Mouse (Mus musculus): ENCODE measurements at regions not wholly inside any gene's neighbourhood (a gene's known extent, or its start where the extent isn't known, plus 50 kb on each side); places are given as distances from the start of the nearest gene placed in this dataset.
"Not testable (repeated sequence)": the region's sequence is repeated elsewhere in the genome, so short reads cannot be mapped to it uniquely, and the experiment has no call there.

- 41% methylated on average over 2 of the region's 2 CpGs for WGBS
- no peak overlapping the region for H3K4me2 ChIP-seq (ENCODE audit: low read depth, low read length)
- no peak overlapping the region for H3K9ac ChIP-seq (ENCODE audit: low read depth, low read length)
- no peak for ATAC-seq (ENCODE audit: low read depth)
- H3K4me3 ChIP-seq (ENCODE audit: low read depth, low read length): no peak overlapping the region
- H3K27ac ChIP-seq (replicated peaks; ENCODE audit: low read depth, low read length): no peak overlapping the region
- DNase-seq (ENCODE audit: low spot score): peak; percentile 0
- H3K27me3 ChIP-seq (replicated peaks; ENCODE audit: control insufficient read depth, insufficient read depth, low read length): no peaks in the 10 kb centered on the region
- H3K4me1 ChIP-seq (ENCODE audit: control insufficient read depth, insufficient read depth, low read length): no peaks in the 10 kb centered on the region
- no peaks in the 10 kb centered on the region for H3K36me3 ChIP-seq (ENCODE audit: control insufficient read depth, insufficient read depth, low read length)
- H3K9me3 ChIP-seq (ENCODE audit: control insufficient read depth, low read length): no peaks in the 10 kb centered on the region
These were observed 708.9 kb upstream of the Cypt1 start for GRCm38 (mm10) chrX:15813771-15814170.

- not testable (repeated sequence) for H3K4me1 ChIP-seq (ENCODE audit: control insufficient read depth, insufficient read depth, low read length); H3K27ac ChIP-seq (replicated peaks; ENCODE audit: low read depth, low read length); H3K9me3 ChIP-seq (ENCODE audit: control insufficient read depth, low read length); H3K9ac ChIP-seq (ENCODE audit: low read depth, low read length); ATAC-seq (ENCODE audit: low read depth); DNase-seq (ENCODE audit: low spot score); H3K4me2 ChIP-seq (ENCODE audit: low read depth, low read length); H3K36me3 ChIP-seq (ENCODE audit: control insufficient read depth, insufficient read depth, low read length); H3K27me3 ChIP-seq (replicated peaks; ENCODE audit: control insufficient read depth, insufficient read depth, low read length); H3K4me3 ChIP-seq (ENCODE audit: low read depth, low read length)
- 43% methylated on average over 3 of the region's 3 CpGs for WGBS
These were observed 676.4 kb upstream of the Cypt1 start for GRCm38 (mm10) chrX:15846119-15846877.
